Mouse (Mus musculus) monocyte, adult 5-6 weeks (primary cell): Measurements from ENCODE around the gene Alpi. TPM values are rescaled to one million over a fixed set of nuclear protein-coding genes. Genes with fewer than 3 reads are reported as not detected.

Source experiments
- ATAC-seq: fragments of 153-309, 156-312 bp; replicated peaks from 2 replicates; pipeline ENCODE4 v1.8.0; 2017; ENCODE audit warnings: mild to moderate bottlenecking; ENCODE audit not compliant: low TSS enrichment, insufficient number of reproducible peaks, severe bottlenecking, poor library complexity, low FRiP score
- total RNA-seq: library from RNA; stranded (forward); fragments of 200-1000, 200-491, 200-594 nt; gene quantifications from 3 replicates; pipeline ENCODE4 v1.2.3, GENCODE M21; 2017

Gene Alpi
- not detected in 3 replicates for total RNA-seq

DNA sequence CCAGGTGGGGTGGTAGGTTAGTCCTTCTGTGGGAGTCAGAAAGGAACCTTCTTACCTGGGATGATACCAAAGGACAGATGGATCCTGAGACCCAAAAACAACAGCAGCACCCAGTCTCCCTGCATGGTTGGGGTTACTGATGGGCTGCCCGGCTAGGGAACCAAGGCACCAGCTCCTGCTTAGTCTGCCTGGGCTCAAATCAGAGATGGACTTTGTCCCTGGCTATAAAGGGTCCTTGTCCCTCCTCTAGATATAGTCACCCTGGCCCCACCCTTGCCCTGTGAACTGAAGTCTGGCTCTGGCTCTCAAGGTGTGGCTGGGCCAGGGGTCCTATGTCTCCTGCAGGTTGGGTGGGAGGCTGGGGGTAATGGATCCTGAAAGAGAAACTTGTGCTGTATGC, at the start of gene Alpi:
Alpi (minus strand) TSS at position 196 of the 400 bp plus-strand sequence.
- ATAC-seq = no peak

DNA sequence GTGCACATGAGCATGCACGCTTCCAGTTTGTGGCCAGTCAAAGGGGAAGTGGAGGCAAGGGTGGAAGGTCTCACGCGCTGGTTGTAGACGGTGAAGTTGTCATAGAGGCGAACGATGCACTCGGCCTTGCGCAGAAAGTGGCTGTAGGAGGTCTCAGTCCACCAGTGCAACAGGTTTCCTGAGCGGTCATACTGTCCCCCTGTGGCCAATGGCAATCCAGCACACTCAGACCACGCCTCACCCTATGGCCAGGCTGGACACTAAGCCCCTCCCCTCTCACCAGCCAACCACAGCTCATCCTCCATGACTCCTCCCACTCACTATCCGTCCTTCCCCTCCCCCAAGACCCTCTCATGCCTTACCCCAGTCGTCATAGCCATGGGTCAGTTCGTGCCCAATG, 48.0 kb upstream of the Alpi start:
- ATAC-seq = no peak

DNA sequence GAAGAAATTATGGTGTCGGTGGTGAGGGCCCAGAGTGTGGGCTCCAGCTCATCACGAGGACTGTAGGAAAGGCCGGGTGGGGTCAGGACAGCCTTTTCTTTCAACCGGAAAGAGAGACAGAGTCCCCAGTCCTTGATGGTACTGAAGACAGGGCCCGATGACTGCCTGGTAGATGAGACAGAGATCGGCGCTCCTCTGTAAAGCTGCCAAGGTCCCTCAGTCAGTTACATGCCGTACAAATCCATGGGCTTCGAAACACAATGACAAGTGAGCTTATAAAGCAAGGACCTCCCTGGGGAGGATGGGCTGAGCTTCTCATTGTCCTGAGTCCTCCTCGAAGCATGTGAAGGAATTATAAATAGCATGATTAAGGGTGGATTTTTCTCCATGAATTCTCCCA, 41.7 kb upstream of the Alpi start:
- ATAC-seq = no peak

DNA sequence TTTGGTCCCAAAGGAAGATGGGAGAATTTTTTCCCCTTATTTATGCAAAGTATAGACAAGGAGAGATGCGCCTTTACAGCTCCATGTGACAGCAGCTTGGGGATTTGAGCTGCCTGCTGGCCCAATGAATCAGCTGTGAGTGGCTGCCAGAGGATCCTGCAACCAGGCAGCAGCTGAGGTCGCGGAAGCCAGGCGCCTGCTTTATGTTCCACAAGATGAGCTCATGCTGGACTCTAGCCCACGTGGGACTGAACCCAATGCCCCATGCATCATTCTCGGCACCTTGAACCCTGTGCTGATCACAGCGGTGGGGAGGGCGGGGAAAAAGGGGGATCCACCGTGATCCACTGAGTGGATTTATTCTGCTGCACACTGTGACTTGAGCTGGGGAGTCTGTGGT, 41.0 kb upstream of the Alpi start:
- ATAC-seq = no peak

- no peak for ATAC-seq
These were observed 40.1 kb upstream of the Alpi start for GRCm38 (mm10) chr1:87141550-87141949.

DNA sequence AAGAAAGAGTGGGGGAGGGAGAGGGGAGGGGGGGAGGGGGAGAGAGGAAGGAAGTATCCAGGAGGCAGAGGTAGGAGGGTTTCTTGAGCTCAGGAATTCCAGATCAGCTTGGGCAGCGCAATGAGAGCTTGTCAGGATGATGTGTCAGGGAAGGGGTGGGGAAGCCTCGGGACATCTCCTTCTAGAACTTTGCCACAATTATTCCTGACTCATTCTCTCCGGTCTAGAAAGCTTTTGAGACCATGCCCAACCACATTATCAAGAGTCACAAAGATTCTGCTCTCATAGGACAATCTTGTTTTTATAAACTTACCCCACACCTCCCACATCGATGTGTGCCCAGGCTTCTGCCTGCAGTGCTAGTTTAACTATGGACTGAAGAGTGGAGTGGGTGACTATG, 30.4 kb upstream of the Alpi start:
- no peak for ATAC-seq

- no peak for ATAC-seq
These were observed 26.0 kb upstream of the Alpi start for GRCm38 (mm10) chr1:87127206-87128030.

DNA sequence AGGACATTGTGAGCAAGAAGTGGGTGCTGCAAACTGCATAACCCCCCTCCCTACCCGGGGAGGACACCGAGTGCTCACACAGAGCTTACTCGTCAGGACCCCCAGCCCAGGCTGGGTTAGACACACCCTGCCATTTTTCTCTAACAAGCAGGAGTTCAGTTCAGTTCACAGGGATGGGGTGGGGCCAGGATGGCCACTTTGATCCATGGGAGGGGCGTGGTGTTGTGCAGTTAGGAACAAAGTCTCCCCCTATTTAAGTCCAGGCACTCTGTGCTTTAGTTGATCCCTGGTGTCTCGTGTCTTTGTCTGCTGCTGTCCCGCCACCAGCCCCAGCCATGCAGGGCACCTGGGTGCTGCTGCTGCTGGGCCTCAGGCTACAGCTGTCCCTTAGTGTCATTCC, 23.3 kb upstream of the Alpi start, which contains the start of gene Akp3:
Akp3 (plus strand) TSS at position 301 of the 400 bp plus-strand sequence.
- ATAC-seq = no peak

DNA sequence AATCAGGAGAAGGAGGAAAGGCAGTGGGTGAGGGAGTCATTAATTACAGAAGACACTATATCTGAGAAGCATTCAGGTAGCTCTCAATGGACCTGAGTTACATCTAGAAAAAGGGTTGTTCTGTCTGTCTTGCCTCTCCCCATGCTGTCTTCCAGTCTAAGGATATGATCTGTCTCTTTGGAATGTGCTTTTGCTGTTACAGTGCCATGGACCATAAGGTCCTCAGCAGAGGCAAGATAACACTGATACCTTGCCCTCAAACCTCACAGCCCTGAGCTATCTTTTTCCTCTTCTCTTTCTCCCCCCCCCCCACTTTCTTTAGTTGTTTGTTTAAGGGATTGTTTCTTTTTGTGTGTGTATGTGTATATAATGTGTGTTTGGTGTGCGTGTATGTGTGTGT, 13.4 kb upstream of the Alpi start:
- no peak for ATAC-seq

DNA sequence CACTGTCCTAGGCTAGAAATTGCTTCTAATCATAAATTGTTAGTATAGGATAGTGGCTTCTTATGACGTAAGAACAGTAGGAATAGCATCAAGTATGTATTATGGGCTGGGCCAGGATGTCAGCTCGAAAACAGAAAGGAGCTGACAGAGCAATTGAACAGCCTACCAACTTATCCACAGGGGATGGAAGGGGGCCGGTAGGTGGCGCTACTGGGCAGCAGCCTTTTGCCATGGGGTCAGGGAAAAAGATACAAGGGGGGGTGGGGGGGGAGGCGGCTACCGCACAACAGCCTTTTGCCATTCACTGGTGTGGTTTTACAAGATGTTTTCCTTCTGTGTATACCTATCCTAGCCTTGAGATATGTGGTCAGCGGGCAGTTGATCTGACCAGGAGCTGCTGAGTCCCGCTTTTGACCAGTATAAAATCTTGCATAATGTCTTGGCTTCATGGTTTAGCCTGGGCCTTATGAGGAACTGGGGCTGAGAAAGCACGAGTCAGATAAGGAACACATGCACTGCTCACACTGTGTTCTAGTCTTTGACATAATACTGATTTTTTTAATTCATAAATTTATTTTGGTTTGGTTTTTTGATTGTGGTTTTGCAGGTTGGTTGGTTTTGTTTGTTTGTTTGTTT, 10.4 kb upstream of the Alpi start:
- ATAC-seq = no peak

- ATAC-seq = no peak
These were observed 7.2 kb upstream of the Alpi start for GRCm38 (mm10) chr1:87108564-87108963.

GRCm38 (mm10) chr1:87106536-87106935, 5.1 kb upstream of the Alpi start:
- no peak for ATAC-seq

- ATAC-seq = no peak
These were observed 2.5 kb upstream of the Alpi start for GRCm38 (mm10) chr1:87103936-87104335.

GRCm38 (mm10) chr1:87102114-87102513, 708 bp upstream of the Alpi start:
- ATAC-seq = no peak

- ATAC-seq = no peak
These were observed 2.9 kb downstream of the Alpi start for GRCm38 (mm10) chr1:87098358-87098975.

- no peak for ATAC-seq
These were observed 5.8 kb downstream of the Alpi start for GRCm38 (mm10) chr1:87095642-87096041.

DNA sequence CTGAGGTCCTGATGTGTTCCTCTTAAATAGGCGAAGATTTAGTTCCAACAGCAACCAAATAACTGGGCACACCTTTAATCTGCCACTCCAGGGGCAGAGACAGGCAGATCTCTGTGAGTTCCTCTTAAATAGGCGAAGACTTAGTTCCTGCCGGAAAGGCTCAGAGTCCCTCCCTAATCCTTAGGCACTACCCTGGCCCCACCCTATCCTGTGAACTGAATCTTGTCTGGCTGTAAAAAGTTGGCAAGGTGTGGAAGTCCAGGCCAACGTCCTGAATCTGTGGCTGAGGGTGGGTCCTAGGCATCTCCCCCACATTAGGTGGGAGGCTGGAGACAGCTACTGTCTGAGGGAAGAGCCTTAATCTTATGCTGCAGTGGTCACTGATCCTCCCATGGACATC, 11.6 kb downstream of the Alpi start, which contains the start of gene Alppl2:
Alppl2 (minus strand) TSS at position 101 of the 400 bp plus-strand sequence.
- ATAC-seq = no peak

GRCm38 (mm10) chr1:87089251-87089650, 12.2 kb downstream of the Alpi start:
- no peak for ATAC-seq

DNA sequence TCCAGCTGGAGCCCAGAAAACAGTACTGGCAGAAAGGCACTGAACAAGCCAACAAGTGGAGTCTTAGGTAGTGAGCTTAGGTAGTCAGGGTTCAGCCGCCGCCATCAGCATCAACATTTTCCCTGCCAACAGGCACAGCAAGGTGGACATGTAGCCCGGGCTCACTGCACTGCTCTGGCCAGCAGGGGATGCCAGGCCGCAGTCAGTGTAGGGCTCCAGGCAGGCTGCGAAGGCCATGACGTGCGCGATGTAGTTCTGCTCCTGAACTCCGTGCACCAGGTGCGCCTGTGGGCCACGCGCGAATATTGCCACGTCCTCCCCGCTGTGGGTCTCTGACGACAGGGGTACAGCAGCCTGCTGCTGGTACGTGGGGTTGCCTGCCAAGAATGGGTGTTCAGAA, 14.4 kb downstream of the Alpi start:
- ATAC-seq = no peak

DNA sequence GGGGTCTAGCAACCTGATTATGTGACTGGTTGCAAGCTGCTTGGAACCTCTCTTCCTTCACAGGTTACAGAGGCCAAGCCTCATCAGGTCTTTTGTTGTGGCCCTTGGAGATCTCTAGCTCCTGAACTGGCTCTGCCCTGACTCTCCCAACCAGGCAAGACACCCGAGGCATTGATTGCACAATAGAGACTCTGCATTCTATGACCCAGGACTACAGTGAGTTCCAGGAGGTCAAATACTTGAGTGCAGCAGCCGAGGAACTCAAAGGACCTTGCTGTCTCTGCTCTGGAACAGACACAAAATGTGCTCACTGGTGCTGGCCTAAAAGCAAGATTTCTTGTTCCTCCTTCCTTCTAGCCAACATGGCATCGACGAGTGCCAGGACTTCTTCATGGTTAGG, 15.2 kb downstream of the Alpi start:
- no peak for ATAC-seq
